Mouse (Mus musculus) cerebral cortex, adult 2 months (tissue): ENCODE data around the gene Ap2a2.

Experiments
- WGBS: fragments of 180-500 bp; shearing (Covaris S2); methylation state at CpG from one replicate; pipeline ENCODE4 v1.1.7; 2018; 5-methylcytosine and 5-hydroxymethylcytosine counted together

Ap2a2 gene

DNA sequence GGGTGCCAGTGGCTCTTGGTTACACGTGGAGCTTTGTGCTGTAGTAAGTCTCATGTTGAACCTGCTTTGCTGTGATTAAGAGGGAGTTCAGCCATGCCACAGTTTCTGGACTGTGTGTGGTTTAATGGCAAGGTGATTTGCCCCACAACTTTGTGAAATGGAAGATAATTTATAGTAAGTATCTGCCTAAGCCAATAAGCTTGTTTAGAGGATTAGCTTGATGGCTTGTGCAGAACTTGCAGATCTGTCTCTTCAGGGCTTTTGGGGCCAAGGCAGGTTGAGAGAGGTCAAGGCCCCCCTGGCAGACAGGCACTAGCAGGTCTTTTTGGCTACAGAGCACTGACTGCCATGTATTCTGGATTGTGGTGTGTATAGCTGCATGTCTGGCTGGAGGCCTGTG, 35.0 kb downstream of the Ap2a2 start:
- WGBS: 81% methylated on average over 1 of the region's 1 CpGs

DNA sequence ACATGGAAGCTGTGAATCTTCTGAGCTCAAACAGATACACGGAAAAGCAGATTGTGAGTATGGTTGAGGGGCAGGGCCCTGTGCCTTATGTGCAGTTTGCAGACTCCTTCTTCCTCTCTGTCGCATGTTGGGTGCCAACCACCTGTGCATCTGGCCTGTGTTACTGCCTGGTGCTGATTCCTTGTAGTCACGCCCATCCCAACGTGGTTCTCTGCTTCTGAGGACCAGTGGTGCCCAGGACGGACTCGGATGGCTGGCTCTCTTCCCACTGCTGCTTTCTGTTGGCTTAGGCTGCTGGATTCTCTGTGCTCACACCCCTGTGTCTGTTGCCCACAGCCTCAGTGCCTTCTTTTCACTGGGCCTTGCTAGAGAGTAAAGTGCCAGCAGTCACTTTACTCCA, 35.6 kb downstream of the Ap2a2 start:
- WGBS: 53% methylated on average over 6 of the region's 6 CpGs

DNA sequence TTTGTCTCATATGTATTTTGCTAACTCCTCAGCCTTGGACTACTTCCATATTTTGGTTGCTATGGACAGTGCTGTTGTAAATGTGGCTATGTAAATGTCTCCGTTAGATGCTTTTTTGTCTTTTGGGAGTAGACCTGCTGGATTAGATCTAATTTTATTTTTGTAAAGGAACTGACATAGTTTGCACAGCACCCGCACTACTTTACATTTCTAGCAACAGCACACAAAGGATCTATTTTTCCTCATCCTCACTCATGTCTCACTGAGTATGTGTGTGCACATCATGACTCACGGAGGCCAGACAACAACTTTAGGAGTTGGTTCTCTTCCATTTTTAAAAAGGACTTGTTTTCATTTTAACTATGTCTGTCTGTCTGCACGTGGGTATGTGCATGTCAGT, 45.7 kb downstream of the Ap2a2 start:
- 32% methylated on average over 4 of the region's 4 CpGs for WGBS

DNA sequence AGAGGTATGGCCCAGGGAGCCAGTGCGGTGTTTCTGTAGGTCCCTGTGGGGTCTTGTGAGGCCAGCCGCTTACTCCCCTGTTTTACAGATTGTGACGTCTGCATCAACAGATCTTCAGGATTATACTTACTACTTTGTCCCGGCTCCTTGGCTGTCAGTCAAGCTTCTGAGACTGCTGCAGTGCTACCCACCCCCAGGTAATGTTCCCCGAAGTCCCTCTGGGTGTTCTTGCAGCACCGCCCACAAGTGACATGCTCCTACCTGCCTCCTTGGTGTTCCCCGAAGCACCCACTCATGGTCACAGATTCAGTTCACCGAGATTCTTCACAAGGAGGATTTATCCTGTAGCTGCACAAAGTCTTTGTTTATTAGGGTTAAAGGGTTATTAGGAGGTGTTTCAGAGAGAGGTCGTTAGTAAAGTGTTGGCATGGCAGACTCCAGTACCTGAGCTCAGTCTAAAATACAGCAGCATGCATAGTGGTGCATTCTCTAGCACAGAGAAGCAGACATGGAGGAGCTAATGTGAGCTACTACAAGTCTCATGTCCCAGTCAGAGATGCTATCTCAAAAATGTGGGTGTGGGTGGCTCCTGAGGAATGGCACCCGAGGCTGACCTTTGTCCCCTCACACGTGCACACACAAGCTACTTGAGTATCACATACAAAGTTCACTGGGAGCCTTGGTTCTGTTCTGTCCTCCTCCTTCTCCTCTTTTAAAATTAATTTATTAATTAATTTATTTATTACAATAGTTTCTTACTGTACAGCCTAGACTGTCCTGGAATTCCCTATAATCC, 47.9 kb downstream of the Ap2a2 start:
- 63% methylated on average over 11 of the region's 11 CpGs for WGBS

DNA sequence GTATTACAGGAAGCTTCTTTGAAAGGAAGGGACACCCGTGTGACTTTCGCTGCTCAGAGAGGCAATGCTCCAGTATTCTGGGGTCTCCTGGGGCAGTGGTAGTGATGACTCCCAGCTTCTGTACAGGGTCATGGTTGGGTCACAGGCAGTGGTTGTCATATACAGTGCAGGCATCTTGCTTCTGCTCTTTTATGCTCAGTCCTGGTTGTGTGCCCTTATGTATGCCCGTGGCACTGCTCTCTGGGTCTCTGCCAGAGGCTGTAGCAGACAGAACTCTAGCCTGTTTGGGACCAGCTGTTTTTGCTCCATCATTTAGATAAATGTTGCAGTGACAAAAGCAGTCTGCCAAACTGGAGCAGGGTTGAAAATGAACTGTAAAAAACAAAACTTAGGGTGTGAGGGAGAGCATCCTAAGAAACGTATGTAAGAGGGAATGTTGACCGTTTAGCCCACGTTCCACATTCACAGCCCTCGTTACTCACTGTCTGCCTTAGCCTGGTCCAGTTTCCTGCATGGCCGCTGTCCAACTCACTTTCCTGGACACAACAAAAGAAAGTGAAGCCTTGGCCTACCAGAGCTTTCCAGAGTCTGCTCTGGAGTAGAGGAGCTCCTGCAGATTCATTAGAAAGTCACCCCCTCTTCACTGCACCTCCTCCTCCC, 49.9 kb downstream of the Ap2a2 start:
- whole genome bisulfite sequencing: 40% methylated on average over 8 of the region's 8 CpGs

DNA sequence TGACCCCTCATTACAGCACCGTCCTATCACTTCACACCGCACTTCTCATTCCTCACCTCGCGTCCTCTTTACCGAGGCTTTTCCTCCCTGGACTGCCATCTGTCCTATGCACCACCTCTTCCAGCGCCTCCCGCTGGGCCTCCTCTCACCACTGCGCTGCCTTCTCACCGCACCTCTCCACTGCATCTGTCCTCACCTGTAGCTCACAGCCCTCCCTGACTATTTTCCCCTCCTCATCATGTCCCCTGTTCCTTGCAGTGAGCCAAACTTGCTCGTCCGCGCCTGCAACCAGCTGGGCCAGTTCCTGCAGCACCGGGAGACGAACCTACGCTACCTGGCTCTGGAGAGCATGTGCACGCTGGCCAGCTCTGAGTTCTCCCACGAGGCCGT, 50.4 kb downstream of the Ap2a2 start:
- WGBS: 69% methylated on average over 18 of the region's 18 CpGs

DNA sequence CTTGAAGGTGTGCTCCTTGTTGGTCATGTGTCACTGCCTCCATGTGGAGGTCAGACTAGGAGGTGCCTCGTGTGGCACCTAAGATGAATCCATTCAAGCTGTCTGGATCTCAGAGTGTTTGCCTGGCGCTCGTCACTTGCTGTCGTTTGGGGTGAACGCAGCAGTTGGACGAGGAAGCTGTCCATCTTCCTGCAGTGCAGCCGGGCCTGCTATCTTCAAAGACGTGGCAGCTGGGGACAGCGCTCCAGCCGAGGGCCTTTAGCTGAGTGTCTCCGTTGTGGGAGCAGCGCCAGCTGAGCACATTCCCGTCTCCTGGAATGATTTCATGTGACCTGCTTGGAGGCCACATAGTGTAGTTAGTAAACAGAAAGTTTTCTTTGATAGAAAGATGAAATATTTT, 50.8 kb downstream of the Ap2a2 start:
- 63% methylated on average over 13 of the region's 13 CpGs for WGBS

DNA sequence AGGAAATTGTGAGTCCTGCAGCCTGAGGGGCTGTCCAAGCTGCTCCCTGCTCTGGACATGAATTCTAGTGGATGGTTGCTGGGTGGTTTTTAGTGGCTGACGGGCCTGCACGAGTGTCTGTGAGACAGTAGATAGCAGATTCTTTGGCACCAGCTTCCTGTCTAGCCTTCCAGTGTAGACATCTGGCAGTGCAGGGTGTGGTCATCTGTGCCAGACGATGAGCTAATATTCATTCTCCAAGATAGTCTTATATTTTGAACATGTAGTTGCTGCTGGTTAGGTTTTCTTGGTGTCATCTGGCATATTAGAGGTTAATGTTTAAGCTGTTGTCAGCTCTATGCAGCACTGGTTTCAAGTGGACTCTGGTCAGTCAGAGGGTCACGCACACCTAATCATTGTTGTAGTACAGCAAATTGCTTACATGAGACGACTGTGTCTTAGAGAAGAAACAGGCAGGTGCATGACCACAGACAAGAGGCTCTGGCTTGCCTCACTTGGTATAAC, 52.4 kb downstream of the Ap2a2 start:
- 70% methylated on average over 5 of the region's 5 CpGs for WGBS

DNA sequence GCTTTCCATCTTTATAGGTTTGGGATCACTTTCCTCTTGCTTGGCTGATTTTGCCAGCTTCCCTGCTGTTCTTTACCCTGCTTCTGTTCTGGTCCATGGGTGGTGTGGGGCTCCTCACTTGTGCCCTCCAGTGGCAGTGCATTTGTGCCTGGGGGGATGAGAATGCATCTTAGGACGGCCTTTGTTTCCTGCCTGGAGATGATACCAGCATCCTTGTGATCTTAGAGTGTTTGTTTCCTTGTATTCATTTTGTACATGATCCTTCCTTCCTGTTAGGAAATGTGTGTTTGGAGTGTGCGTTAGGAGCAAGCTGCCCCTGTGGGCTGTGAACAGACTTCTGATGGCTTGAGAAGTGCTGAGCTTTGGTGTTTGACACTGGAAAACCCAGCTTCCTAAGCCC, 62.2 kb downstream of the Ap2a2 start:
- WGBS: 70% methylated on average over 2 of the region's 2 CpGs

DNA sequence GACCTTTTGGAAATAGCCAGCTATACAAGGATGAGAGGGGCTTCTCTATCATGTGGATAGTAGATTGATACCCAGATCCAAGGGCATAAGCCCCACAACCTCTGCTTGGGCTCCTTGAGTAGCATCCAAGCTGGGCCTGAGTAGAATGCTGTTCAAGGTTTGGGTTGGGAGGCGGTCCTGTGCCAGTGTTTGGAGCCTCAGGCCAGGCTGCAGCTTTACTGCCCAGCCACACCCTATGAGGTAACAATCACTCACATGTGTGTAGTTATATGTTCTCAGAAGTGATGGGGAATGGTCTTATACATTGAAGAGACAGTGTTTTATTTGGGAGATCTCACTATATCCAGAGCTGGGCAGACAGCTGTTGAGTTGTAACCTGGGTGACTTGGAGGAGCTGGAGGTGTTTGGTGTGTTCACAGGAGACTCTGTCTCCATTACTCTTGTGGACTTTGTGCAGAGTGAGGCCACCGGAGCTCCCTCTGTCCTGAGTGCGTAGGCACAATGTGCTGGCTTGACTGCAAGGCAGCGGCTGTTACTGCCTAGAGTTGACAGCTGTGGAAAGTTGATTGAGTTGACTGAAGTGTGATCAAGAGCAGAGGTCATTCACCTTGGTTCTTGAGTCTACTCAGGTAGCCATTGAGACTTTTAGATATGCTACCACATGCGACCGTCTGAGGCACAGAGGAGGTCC, 63.3 kb downstream of the Ap2a2 start:
- WGBS: 82% methylated on average over 6 of the region's 6 CpGs

DNA sequence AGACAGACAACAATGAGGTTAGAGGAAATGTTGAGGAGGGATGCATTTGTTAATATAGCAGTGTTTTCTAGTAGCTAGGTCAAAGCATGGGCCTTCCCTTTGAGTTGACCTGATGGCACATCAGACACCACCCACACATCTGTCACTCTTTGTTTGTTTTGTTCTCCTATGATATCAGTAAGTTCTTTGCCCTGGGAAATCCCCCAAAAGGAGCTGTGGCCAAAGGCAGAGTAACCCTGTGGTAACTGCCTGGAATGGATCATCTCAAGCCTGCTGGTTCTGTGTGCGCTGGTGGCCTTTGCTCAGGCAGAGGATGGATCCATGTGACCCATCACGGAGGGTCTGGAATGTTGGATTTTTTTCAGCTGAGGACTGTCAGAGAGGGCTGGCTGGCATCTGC, 66.0 kb downstream of the Ap2a2 start:
- 92% methylated on average over 2 of the region's 2 CpGs for WGBS

DNA sequence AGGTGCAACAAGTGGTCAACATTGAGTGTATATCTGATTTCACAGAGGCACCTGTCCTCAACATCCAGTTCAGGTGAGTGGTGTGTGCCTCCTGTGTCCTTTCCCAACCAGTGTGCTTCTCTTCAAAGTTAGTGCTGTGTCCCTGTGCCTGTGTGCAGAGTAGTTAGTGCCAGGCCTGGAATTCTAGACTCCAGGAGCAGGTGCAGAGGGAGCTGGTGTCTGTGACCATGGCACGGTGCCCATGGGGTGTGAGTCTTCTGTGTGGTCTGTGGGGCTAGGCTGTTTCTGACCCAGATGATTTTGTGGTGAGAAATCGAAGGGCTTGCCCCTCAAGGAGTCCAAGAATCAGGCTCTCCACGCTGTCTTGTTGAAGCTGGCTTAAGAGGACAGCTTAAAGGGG, 67.3 kb downstream of the Ap2a2 start:
- 96% methylated on average over 3 of the region's 3 CpGs for WGBS

DNA sequence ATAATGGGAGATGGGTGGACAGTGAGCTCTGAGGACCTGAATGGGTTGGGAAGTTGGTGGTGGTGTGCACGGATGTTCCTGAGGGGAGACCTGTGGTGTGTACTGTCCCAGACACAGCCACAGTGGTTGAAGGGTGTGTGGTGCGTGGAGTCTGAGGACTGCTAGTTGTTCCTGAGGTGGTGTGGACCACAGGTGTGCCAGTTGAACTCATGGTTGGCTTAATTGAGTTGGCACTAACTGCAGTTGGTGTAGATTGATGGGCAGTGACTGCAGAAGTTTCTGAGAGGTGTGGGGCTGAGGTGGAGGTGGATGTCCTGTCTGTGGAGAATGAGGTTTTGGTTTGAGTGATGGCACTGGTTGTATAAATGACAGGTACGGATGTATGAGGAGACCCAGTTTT, 76.1 kb downstream of the Ap2a2 start:
- WGBS: over 99% methylated on average over 3 of the region's 3 CpGs

DNA sequence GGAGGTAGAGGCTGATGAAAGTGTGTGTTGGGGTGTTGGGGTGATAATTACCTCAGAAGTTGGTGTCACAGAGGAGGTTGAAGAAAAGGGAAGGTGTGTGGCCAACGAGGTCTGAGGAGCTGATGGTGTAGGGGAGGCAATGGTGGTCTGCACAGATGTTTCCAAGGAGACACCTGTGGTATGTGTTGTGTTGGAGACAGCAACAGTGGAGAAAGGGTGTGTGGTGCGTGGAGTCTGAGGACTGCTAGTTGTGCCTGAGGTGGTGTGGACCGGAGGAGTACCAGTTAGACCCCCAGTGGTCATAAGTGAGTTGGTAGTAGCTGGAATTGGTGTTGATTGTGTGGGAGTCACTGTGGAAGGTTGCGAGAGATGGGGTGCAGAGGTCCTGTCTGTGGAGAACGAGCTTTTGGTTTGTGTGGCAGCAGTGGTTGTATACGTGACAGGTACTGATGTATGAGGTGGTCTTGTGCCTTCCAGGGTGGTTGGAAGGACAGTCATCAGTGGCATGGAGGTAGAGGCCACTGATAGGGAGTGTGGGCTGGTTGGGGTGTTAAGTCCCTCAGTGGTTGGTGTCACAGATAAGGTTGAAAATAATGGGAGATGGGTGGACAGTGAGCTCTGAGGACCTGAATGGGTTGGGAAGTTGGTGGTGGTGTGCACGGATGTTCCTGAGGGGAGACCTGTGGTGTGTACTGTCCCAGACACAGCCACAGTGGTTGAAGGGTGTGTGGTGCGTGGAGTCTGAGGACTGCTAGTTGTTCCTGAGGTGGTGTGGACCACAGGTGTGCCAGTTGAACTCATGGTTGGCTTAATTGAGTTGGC, 76.8 kb downstream of the Ap2a2 start:
- 91% methylated on average over 6 of the region's 8 CpGs for WGBS

DNA sequence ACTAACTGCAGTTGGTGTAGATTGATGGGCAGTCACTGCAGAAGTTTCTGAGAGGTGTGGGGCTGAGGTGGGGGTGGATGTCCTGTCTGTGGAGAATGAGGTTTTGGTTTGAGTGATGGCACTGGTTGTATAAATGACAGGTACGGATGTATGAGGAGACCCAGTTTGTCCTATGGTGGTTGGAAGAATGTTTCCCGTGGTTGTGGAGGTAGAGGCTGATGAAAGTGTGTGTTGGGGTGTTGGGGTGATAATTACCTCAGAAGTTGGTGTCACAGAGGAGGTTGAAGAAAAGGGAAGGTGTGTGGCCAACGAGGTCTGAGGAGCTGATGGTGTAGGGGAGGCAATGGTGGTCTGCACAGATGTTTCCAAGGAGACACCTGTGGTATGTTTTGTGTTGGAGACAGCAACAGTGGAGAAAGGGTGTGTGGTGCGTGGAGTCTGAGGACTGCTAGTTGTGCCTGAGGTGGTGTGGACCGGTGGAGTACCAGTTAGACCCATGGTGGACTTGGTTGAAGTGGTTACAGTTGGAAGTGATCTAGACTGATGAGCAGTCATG, 77.4 kb downstream of the Ap2a2 start:
- WGBS: 87% methylated on average over 5 of the region's 5 CpGs

DNA sequence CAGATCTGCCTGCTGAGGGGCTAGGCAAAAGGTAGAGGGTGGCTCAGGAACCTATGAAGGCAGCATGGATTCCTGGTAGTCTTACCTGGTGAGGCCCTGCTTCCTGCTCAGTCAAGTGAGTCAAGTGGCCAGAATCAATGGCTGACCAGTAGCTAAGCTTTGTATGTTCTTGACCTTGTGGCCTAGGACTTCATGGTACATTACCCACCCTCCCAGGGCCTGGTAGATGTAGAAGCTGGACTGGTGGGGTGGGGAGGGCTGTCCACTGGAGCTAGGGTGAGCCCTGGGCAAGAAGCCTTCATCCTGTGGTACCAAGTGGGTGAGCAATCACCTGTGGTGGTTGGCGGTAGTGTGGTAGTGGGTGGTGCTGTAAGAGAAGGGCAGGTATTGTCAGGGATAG, 80.4 kb downstream of the Ap2a2 start:
- 100% methylated on average over 1 of the region's 1 CpGs for WGBS

DNA sequence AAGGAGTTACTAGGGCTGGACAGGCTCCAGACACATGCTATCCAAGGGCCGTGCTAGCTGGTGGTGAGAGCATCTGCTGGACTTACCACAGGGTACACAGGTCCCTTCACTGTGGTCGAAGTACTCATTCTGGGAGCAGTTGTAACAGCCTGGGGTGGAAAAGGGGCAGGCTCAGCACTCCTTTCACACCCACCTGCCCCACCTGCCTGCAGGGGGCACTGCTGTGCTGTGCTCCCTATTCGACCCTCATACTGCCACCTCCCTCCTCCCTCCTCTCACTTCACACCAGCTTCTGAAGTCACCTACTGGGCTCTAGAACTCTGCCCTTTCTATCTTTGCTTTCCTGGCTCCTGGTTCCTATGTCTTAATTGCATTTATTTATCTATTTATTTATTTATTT, 81.2 kb downstream of the Ap2a2 start:
- 50% methylated on average over 3 of the region's 3 CpGs for WGBS

DNA sequence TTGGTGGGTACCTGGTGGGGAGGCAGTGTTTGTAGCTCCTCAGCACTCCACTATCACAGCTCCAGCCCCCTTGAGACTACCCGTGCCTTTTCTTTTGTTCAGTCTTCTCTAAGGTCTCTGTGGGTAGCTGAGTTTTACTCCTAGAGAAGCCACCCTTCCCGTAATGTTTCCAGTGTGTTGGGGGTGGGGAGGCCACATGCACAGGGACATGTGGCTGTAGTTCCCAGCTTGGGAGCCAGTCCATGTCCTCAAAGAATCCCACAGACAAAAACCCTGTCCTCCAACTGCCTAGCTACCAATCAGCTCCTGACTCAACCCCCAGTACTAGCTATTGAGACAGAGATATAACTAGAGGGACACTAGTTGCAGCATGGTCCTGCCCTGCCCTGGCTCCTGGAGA, 85.1 kb downstream of the Ap2a2 start:
- 41% methylated on average over 2 of the region's 2 CpGs for WGBS

DNA sequence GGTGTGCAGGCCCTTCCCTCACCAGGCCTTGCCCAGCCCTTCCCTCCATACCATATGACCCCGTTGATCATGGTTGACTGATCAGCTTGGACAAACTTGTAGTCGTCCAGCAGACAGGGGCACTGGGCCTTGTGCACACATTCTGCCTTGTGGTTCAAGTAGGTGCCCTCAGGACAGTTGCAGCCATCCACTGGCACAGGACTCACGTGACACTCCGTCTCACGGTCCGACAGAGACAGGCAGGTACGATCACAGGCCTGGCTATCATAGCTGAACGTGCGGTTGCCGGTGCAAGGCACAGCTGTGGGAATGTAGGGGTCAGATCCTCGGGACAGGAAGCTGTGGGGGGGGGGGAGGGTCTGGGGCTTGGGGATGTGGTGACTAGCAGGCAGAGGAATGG, 85.8 kb downstream of the Ap2a2 start:
- WGBS: 82% methylated on average over 11 of the region's 11 CpGs

DNA sequence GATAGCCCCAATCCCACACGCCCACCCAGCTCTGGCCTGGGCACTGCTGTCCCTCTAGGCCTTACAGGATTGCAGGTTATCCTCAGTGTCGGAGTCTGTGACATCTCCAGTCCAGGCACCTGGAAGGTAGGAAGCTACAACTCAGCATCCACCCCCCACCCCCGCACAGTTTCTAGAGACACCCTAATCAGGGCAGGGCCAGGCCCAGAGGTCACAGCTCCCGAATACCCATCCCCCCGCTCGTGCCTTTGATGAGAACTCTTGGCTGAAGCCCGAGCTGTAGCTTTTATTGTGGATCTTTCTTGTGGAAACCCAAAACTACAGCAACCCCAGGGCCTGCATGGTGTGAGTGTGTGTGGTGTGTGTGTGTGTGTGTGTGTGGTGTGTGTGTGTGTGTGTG, 90.2 kb downstream of the Ap2a2 start:
- 61% methylated on average over 7 of the region's 7 CpGs for WGBS

DNA sequence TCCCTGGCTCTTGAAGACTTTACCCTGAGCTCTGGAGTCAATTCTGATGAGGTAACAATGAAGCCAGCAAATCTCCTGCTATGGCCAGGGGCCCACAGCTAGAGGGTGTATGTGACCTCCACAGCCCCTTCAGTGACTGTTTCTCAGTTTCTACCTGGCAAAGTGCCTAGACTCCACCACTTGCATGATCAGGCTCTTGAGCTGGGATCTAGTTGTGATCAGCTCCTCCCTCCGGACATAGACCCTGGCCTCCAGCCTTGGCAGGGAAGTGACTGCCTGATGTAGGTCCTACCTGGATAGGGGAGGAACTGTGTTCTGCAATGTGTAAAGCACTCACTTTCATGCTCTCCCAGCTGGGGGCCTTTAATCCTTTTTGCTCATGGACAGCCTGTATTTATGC, 98.4 kb downstream of the Ap2a2 start:
- 87% methylated on average over 1 of the region's 1 CpGs for WGBS

DNA sequence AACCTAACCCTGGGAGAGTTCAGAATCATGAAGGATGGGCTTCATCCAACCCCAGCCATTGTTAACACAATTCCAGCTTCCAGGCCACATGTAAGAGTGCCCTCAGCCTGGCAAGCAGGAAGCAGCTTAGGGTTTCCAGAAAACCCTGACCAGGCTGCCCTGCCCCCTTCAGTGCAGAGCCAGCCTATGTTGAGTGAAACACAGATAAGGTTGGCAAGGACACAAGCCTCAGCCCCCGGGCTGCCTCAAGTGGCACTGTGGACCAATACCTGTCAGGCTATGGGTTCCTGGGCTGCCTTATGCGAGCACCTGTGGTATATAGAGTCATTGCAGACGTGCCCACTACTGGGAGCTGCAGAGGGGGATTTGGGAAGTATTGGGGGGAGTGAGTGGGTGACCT, 99.5 kb downstream of the Ap2a2 start:
- WGBS: 84% methylated on average over 3 of the region's 3 CpGs
